Mouse (Mus musculus): Measurements from ENCODE around the gene Trp53i13. TPM values are rescaled to one million over a fixed set of nuclear protein-coding genes. Genes with fewer than 3 reads are reported as not detected.
"Not testable (repeated sequence)": the region's sequence is repeated elsewhere in the genome, so short reads cannot be mapped to it uniquely, and the experiment has no call there.

Trp53i13 gene
- 54.7 and 55.2 TPM in 2 replicates for polyA plus RNA-seq (2015; fragmentation: Nextera tagmentation; extraction: Ambion mirVana)

DNA sequence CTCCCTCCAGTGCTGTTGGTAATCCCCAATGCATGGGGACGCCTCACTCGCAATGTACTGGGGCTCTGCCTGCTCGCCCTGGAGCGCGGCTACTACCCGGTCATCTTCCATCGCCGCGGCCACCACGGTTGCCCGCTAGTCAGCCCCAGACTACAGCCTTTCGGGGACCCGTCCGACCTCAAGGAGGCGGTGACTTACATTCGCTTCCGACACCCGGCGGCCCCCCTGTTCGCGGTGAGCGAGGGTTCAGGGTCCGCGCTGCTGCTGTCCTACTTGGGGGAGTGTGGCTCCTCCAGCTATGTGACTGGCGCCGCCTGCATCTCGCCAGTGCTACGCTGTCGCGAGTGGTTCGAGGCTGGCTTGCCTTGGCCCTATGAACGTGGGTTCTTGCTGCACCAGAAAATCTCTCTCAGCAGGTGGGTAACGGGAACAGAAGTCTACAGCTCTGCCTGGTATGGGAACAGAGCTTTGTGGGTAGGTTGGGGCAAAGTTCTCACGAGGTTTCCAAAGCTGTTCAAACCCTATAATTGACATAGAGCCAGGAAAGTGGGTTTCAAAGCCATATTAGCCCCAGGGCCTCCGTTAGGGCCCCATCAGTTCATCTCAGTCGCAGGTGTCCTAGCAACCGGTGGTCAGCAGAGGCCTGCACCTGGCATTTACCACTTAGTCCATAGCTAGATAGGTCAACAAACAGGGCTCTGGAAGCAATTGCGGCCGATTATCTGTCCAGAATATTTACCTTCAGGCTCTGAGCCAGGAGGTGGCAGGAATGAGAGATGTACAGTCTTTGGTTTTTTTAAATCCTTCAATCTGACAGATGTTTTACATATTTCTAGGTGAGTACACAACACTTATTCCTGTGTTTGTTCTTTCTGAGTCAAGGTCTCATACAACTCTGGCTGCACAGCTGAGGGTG lies at the start of gene Trp53i13:
TSS of gene Trp53i13 (minus strand) at position 344 of the 916 bp plus-strand sequence.
- H3K4me1 ChIP-seq = peaks cover 55% of the 10 kb centered on the region
- no peaks in the 10 kb centered on the region for H3K9me3 ChIP-seq
- peaks cover 45% of the 10 kb centered on the region for H3K27me3 ChIP-seq
- no peaks in the 10 kb centered on the region for H3K36me3 ChIP-seq
- H3K27ac ChIP-seq = no peak within 1 kb of the TSS
- H3K4me3 ChIP-seq = peak within 1 kb of the TSS; percentile 67
- 5% methylated on average over 39 of the region's 39 CpGs for WGBS
- H3K4me2 ChIP-seq = peak within 1 kb of the TSS; percentile 98
- no peak for ATAC-seq (ENCODE audit: insufficient number of reproducible peaks, insufficient read depth, low FRiP score, low TSS enrichment, low read depth)
- peak within 1 kb of the TSS; percentile 69 for H3K9ac ChIP-seq

DNA sequence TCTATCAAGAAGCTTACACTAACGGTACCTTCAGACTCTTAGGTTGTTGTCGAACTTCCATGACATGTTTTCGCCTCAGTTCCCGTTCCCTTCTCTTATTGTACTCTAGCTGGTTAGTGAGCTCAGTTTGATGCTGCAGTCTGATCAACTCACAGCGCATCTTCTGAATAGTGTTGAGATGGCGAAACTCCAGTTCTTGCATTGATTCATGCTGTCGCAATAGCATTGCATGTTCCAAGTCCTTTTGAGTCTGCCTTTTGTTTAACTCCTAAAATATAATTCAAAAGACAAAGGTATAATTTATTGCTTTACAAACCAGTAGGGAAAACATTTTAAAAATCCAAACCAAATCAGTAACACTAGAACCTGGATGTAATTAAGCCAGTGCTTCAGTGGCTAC lies 29.5 kb upstream of the Trp53i13 start:
- H3K27ac ChIP-seq = no peak overlapping the region
- 86% methylated on average over 7 of the region's 7 CpGs for WGBS
- ATAC-seq (ENCODE audit: insufficient number of reproducible peaks, insufficient read depth, low FRiP score, low TSS enrichment, low read depth) = no peak
- H3K4me1 ChIP-seq = no peaks in the 10 kb centered on the region
- H3K4me3 ChIP-seq = no peak overlapping the region
- H3K27me3 ChIP-seq = no peaks in the 10 kb centered on the region
- no peak overlapping the region for H3K4me2 ChIP-seq
- peaks cover 73% of the 10 kb centered on the region for H3K36me3 ChIP-seq
- no peaks in the 10 kb centered on the region for H3K9me3 ChIP-seq
- H3K9ac ChIP-seq = no peak overlapping the region

DNA sequence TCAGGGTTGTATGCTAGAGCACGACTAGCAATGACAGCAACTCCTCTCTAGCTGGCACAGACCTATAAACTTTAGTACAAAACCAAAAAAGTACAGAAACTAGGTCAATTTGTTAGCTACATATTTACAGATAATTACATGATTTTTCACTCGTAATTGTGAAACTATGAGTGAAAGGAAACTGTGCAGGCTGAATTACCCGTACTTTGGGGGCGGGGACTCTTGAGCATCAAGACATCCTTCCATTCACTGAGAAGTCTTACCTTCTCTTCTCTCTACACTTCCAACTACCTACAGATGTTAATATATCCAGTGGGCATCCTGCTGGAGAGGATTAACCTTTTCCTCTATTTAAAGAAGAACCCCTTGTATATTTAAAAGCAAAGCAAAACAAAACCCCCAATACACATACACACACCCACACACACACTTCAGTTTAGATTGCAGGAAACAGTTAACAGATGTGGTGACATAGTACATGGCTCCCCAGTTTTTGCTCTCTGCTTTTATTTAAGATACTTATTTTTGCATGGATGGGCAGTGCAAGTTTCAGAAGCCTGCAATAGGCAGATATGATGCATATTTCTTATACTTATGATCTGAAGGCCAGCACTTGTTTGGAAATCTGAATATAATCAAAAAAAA lies 16.5 kb upstream of the Trp53i13 start:
- no peak overlapping the region for H3K4me3 ChIP-seq
- H3K4me2 ChIP-seq = no peak overlapping the region
- no peak overlapping the region for H3K27ac ChIP-seq
- H3K36me3 ChIP-seq = peaks cover 27% of the 10 kb centered on the region
- H3K27me3 ChIP-seq = no peaks in the 10 kb centered on the region
- ATAC-seq (ENCODE audit: insufficient number of reproducible peaks, insufficient read depth, low FRiP score, low TSS enrichment, low read depth) = no peak
- no peaks in the 10 kb centered on the region for H3K9me3 ChIP-seq
- no peak overlapping the region for H3K9ac ChIP-seq
- WGBS = 84% methylated on average over 4 of the region's 4 CpGs
- no peaks in the 10 kb centered on the region for H3K4me1 ChIP-seq

DNA sequence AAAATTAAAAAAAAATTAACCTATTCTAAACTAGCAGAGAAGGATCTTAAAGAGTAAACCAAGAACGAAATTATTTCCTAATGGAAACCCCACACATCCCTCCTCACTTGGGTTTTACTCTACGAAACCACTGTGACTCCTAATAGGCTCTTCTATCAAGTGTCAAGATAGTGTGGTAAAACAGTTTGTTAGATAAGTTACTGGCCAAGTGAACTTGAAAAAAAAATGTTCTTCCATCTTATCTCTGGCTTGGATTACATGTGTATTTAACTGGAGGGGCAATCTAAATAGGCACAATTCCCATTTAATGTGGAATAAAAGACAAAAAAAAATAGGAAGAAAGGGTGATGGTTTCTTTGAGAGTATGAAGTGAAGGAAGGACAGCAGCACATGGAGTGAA lies 15.1 kb upstream of the Trp53i13 start:
- ATAC-seq (ENCODE audit: insufficient number of reproducible peaks, insufficient read depth, low FRiP score, low TSS enrichment, low read depth) = no peak
- H3K4me1 ChIP-seq = no peaks in the 10 kb centered on the region
- H3K9ac ChIP-seq = no peak overlapping the region
- 95% methylated on average over 2 of the region's 2 CpGs for WGBS
- no peaks in the 10 kb centered on the region for H3K27me3 ChIP-seq
- H3K4me3 ChIP-seq = no peak overlapping the region
- H3K4me2 ChIP-seq = no peak overlapping the region
- H3K36me3 ChIP-seq = peaks cover 13% of the 10 kb centered on the region
- no peak overlapping the region for H3K27ac ChIP-seq
- H3K9me3 ChIP-seq = no peaks in the 10 kb centered on the region

DNA sequence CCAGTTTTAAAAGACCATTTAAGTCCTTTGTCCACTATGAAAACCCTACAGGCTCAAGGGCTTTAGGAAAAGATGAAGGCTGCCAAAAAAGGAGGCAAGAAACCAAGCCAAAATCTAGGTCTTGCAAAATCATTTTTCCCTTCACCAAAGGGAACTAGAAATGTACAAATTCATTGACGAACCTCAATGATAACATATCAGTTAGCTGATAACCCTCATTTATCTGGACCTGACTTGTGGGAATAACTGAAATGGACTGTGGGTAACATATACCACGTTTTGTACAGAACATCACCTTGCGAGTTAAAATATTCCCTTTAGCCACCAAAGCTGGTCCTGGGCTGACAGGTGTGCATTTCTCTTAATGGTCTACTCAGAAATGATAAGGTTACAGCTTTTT lies 13.9 kb upstream of the Trp53i13 start:
- Histone ChIP-seq H3K4me3 (no peak overlapping the region), H3K4me1 (no peaks in the 10 kb centered on the region), H3K27ac (no peak overlapping the region), H3K9me3 (no peaks in the 10 kb centered on the region), H3K4me2 (no peak overlapping the region), H3K36me3 (peaks cover 8% of the 10 kb centered on the region), H3K27me3 (no peaks in the 10 kb centered on the region), H3K9ac (no peak overlapping the region)
- ATAC-seq (ENCODE audit: insufficient number of reproducible peaks, insufficient read depth, low FRiP score, low TSS enrichment, low read depth) = no peak
- 83% methylated on average over 3 of the region's 3 CpGs for WGBS

DNA sequence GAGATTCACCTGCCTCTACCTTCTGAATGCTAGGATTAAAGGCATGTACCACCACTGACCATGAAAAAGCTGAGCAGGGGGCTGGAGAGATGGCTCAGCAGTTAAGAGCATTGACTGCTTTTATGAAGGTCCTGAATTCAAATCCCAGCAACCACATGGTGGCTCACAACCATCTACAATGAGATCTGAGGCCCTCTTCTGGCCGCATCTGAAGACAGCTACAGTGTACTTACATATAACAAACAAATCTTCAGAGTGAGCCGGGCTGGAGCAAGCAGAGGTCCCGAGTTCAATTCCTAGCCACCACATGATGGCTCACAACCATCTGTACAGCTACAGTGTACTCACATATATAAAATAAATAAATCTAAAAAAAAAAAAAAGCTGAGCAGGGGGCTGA lies 12.6 kb upstream of the Trp53i13 start:
- H3K4me1 ChIP-seq; H3K9me3 ChIP-seq; H3K4me3 ChIP-seq; H3K36me3 ChIP-seq; H3K27me3 ChIP-seq; H3K27ac ChIP-seq; H3K4me2 ChIP-seq; H3K9ac ChIP-seq; ATAC-seq (ENCODE audit: insufficient number of reproducible peaks, insufficient read depth, low FRiP score, low TSS enrichment, low read depth): not testable (repeated sequence)
- WGBS = 81% methylated on average over 3 of the region's 3 CpGs

DNA sequence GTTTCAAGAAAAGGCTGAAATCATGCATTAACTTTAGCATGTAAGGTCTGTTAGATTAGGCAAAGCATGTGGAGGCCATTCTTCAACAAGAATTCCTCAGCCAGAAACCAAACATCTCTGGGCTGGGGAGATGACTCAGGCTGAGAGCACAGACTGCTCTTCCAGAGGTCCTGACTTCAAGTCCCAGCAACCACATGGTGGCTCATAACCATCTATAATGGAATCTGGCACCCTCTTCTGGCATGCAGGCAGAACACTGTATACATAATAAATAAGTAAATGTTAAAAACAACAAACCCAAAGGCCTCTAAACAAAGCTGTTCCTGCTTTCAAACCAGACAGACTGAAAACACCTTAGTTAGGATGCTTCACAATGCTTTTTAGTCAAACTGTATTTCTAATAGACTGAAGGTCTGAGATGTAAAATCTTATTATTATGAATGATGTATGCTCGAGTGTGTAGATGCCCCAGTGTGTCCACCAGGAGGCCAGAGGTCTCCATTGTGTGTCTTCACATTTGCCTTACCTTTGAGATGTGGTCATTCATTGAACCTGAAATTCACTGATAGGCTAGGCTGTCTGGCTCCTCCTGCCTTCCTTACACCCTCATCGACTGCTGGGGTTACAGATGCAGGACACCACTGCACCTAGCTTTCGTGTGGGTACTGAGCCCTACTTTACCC lies 10.2 kb upstream of the Trp53i13 start:
- Histone ChIP-seq H3K9me3 (no peaks in the 10 kb centered on the region), H3K4me3 (no peak overlapping the region), H3K4me1 (no peaks in the 10 kb centered on the region), H3K27me3 (no peaks in the 10 kb centered on the region), H3K9ac (no peak overlapping the region), H3K27ac (no peak overlapping the region), H3K4me2 (no peak overlapping the region), H3K36me3 (no peaks in the 10 kb centered on the region)
- ATAC-seq (ENCODE audit: insufficient number of reproducible peaks, insufficient read depth, low FRiP score, low TSS enrichment, low read depth) = no peak
- 76% methylated on average over 3 of the region's 3 CpGs for WGBS

DNA sequence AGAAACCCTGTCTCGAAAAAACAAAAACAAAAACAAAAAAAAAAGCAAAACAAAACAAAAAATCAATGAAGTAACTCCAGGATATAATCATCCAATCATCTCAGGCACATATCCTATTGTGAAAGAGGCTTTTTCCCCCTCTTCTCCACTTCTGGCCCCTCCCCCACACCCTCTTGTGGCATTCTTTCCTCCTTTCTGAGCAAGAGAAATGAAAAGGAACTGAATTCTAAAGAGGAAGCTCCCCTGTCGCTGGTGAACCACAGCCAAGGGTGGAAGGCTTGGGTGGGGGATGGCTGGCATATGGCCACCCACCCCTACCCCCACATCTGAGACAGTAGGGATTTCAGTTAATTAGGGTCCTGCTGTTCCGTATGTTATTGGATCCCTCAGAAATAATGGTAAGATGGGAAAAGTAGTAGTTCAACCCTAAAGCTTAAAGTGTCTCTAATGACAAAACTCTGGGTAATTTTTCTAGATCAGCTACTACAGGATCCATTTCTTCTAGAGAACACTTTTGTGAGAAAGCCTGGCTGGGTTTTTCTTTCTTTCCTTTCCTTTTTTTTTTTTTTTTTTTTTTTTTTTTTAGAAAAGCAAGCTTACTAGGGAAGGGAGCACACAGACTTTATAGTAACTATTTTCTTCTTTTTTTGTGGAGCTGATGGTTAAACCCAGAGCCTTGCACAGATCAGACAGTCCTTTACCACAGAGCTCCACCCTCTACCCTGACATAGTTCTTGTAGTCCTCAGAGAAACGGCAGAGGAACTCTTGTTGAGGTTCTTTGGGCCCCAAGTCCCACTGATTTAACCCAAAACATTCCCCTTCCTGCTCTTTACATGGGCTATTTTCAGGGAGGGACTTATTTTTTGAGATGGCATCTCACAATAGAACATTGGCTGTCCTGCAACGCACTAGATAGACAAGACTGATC lies 5.1 kb upstream of the Trp53i13 start:
- Histone ChIP-seq H3K4me2 (no peak overlapping the region; the same call in 1 of the 2 replicates), H3K4me3 (no peak overlapping the region), H3K36me3 (no peaks in the 10 kb centered on the region), H3K9me3 (no peaks in the 10 kb centered on the region), H3K9ac (no peak overlapping the region), H3K4me1 (peaks cover 20% of the 10 kb centered on the region), H3K27me3 (peaks cover 26% of the 10 kb centered on the region), H3K27ac (no peak overlapping the region)
- 40% methylated on average over 5 of the region's 5 CpGs for WGBS
- no peak for ATAC-seq (ENCODE audit: insufficient number of reproducible peaks, insufficient read depth, low FRiP score, low TSS enrichment, low read depth)

DNA sequence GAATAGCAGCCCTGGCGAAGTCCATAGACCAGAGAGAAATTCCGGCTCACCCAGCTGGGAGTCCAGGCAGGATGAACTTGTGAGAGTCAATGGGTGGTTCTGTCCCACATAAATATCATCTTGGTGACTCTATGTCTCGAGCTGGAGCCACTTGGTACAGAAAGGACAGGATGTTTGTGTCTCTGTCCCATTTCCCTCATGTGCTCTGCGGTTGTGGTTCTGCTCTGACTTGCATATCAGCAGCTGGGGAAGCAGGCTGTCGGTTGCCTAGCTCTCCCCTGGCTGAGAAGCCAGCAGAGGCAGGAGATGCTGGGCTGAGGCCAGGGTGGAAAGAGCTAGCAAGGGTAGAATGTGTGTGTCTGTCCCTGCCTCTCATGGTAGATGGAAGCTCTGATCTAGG lies 3.3 kb upstream of the Trp53i13 start, which contains the start of gene Gm10392:
TSS of gene Gm10392 (minus strand) at position 156 of the 400 bp plus-strand sequence.
- Histone ChIP-seq H3K4me3 (no peak within 1 kb of the TSS), H3K9ac (no peak within 1 kb of the TSS), H3K4me2 (no peak within 1 kb of the TSS), H3K27me3 (peaks cover 44% of the 10 kb centered on the region), H3K27ac (peak within 1 kb of the TSS; percentile 58), H3K4me1 (peaks cover 38% of the 10 kb centered on the region), H3K9me3 (no peaks in the 10 kb centered on the region), H3K36me3 (no peaks in the 10 kb centered on the region)
- no peak for ATAC-seq (ENCODE audit: insufficient number of reproducible peaks, insufficient read depth, low FRiP score, low TSS enrichment, low read depth)
- WGBS = 74% methylated on average over 5 of the region's 5 CpGs

DNA sequence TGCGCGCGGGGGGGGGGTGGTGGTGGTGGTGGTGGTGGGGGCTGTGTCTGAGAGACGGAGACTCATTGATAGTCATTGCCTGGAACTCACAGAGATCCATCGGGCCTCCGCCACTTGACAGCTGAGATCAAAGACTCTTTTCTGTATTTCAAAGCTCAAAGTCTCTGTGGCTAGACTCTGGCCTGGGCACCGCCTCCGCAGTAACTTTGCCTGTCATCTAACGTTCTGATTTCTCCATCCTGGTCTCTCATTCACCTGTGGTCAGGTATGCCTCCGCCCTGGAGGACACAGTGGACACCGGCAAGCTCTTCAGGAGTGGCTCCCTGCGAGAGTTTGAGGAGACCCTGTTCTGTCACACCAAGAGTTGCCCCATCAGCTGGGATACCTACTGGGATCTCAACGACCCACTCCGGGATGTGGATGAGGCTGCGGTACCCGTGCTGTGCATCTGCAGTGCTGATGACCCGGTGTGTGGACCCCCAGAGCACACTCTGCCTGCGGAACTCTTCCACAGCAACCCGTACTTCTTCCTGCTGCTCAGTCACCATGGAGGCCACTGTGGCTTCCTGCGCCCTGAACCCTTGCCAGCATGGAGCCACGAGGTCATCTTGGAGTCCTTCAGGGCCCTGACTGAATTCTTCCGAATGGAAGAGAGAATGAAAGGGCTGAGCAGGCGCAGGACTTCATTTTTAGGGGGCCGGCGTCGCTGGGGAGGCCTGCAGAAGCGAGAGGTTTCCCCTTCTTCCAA lies 2.4 kb upstream of the Trp53i13 start:
- Histone ChIP-seq H3K4me2 (no peak overlapping the region), H3K27ac (no peak overlapping the region), H3K27me3 (peaks cover 45% of the 10 kb centered on the region), H3K4me3 (no peak overlapping the region), H3K9me3 (no peaks in the 10 kb centered on the region), H3K9ac (no peak overlapping the region), H3K4me1 (peaks cover 44% of the 10 kb centered on the region), H3K36me3 (no peaks in the 10 kb centered on the region)
- 79% methylated on average over 27 of the region's 27 CpGs for WGBS
- ATAC-seq (ENCODE audit: insufficient number of reproducible peaks, insufficient read depth, low FRiP score, low TSS enrichment, low read depth) = no peak

Data from embryonic facial prominence, embryonic 13.5 days (tissue).